Mouse (Mus musculus): ENCODE measurements around the gene Otx2. TPM values are rescaled to one million over a fixed set of nuclear protein-coding genes. Genes with fewer than 3 reads are reported as not detected.

The Otx2 gene
- polyA plus RNA-seq, 1 experiment from 2014 or later: not detected

DNA sequence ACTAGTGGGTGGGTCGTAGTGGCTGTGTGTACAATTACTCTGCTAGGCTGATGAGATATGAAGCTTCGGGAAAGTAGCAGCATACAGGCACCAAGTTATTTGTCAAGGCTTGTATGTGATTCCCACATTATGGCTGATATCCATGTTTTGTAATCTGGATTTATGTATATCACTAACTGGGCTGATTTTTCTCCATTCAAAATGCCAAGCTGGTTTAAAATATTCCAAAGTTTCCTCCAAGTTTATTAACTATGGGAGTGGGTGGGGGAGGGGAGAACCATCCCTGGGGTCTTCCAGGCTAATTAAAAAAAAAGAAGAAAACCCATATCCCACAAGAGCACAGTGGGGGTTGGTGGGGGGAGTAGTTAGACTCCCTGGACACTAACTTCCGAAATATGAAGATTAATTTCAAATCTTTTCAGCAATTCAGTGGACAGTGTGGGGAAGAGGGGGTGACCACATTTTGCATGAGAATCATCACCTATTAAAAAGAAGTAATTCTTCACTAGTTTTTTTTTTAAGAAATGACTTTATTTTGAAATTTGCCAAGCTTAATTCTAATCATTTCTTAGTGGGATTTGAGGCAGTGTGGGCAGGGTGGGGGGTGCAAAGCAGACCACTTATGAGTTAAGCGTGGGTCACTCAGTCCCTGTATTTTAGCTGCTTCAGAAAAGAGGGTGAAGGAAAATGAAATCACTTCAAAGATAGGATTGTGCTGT is 2.7 kb downstream of the Otx2 start:
- no peak overlapping the region for H3K4me3 ChIP-seq (replicated peaks; ENCODE audit: low read length)

DNA sequence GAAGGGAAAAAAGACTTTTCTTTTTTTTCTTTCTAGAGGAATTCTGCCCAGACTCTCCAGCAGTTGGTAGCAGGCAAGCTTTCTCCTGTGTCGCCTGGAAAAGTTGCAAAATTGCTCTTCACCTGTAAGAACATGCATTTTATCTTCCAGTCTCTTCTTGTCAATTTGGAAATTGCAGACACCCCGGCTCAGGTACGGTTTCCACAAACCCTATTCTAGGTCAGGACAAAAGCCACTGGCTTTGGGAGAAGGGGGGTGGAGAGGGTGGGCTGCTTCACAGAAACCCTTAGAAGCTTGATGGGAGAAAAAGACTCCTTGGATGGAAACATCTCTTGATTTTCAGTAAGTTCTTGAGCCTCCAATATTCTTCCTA is 3.4 kb downstream of the Otx2 start:
- Histone ChIP-seq H3K9ac (ENCODE audit: low read length) (no peak overlapping the region), H3K27ac (ENCODE audit: low read length) (no peak overlapping the region), H3K4me1 (ENCODE audit: control insufficient read depth, insufficient read depth, low read length) (0 out of 2 replicates have a peak, but pooled peaks cover 2% of the 10 kb centered on the region), H3K27me3 (ENCODE audit: control insufficient read depth, insufficient read depth, low read length) (peaks cover 92% of the 10 kb centered on the region), H3K4me2 (ENCODE audit: low read depth, low read length) (no peak overlapping the region), H3K4me3 (replicated peaks; ENCODE audit: low read length) (no peak overlapping the region), H3K9me3 (replicated peaks; ENCODE audit: control insufficient read depth, low read length) (no peaks in the 10 kb centered on the region), H3K36me3 (ENCODE audit: control insufficient read depth, insufficient read depth, low read length) (no peaks in the 10 kb centered on the region)
- ATAC-seq (ENCODE audit: insufficient read depth, low FRiP score): no peak
- 4% methylated on average over 3 of the region's 3 CpGs for WGBS

More for the DNA sequence above, 2.7 kb downstream of the Otx2 start:
- Histone ChIP-seq H3K9me3 (replicated peaks; ENCODE audit: control insufficient read depth, low read length) (no peaks in the 10 kb centered on the region), H3K36me3 (ENCODE audit: control insufficient read depth, insufficient read depth, low read length) (no peaks in the 10 kb centered on the region), H3K27ac (ENCODE audit: low read length) (no peak overlapping the region), H3K9ac (ENCODE audit: low read length) (no peak overlapping the region), H3K4me1 (ENCODE audit: control insufficient read depth, insufficient read depth, low read length) (0 out of 2 replicates have a peak, but pooled peaks cover 2% of the 10 kb centered on the region), H3K4me2 (ENCODE audit: low read depth, low read length) (no peak overlapping the region), H3K27me3 (ENCODE audit: control insufficient read depth, insufficient read depth, low read length) (peaks cover 92% of the 10 kb centered on the region)
- ATAC-seq (ENCODE audit: insufficient read depth, low FRiP score): no peak
- 39% methylated on average over 4 of the region's 4 CpGs for WGBS

DNA sequence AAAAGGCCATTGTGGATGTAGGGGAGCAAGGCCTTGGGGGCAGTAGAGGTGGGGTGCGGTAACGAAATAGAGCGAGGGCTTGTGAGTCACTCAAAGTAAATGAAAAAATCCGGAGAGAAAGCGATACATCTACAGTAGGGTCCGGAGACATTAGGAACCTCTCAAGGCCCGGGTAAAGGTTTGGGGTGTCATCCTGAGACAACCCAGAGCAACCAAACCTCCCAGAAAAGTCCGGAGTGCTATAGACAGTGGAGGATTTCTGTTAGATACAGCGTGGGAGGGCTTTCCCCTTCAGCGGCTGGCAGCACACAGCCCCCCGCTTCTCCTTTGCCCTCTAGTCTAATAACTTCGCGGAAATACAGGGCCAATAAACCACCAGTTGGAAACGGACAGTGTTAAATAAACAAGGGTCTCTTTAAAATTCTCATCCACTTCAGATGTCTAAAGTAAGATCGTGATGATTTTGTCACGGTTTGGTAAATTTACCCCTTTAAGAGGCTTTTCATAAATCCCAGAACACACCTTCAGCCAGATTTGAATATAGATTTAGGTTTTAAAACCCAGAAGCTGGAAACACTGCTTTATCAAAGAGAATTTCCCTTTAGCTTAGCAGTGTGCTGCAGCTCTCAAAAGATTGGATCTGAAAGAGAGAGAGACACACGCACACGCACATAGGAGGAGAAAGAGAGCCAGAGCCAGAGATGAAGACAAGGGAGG is 3.9 kb downstream of the Otx2 start:
- Histone ChIP-seq H3K4me3 (replicated peaks; ENCODE audit: low read length) (no peak overlapping the region), H3K4me1 (ENCODE audit: control insufficient read depth, insufficient read depth, low read length) (0 out of 2 replicates have a peak, but pooled peaks cover 2% of the 10 kb centered on the region), H3K27ac (ENCODE audit: low read length) (no peak overlapping the region), H3K27me3 (ENCODE audit: control insufficient read depth, insufficient read depth, low read length) (peaks cover 92% of the 10 kb centered on the region), H3K36me3 (ENCODE audit: control insufficient read depth, insufficient read depth, low read length) (no peaks in the 10 kb centered on the region), H3K4me2 (ENCODE audit: low read depth, low read length) (no peak overlapping the region), H3K9ac (ENCODE audit: low read length) (no peak overlapping the region), H3K9me3 (replicated peaks; ENCODE audit: control insufficient read depth, low read length) (no peaks in the 10 kb centered on the region)
- no peak for ATAC-seq (ENCODE audit: insufficient read depth, low FRiP score)
- WGBS: 3% methylated on average over 18 of the region's 18 CpGs

DNA sequence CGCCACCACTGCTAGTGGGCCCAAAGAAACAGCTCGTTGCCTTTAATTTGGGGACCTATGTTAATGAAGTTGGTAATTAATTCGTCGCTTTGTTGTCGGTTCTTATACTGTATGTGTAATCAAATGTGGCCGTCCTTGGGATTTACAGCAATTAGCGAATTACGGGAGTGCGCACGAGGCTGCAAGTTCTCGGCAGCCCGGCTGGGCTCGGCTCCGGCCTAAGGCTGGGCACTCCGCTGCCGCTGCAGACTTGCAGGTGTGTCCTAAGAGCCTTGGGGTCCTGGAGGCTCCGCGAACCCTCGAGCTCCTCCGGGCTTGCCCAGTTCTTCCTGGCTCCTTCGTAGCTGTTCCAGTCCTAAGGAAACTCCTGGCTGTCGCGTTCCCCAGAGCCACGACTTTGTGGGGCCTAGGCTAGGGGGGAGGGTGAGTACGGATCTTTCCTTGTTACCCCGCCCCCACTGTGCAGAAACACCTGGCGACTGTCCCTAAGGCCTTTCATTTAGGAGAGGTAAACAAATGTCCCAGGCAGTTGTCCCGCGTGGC is 4.8 kb downstream of the Otx2 start:
- Histone ChIP-seq H3K4me1 (ENCODE audit: control insufficient read depth, insufficient read depth, low read length) (0 out of 2 replicates have a peak, but pooled peaks cover 2% of the 10 kb centered on the region), H3K9ac (ENCODE audit: low read length) (no peak overlapping the region), H3K27ac (ENCODE audit: low read length) (no peak overlapping the region), H3K9me3 (replicated peaks; ENCODE audit: control insufficient read depth, low read length) (no peaks in the 10 kb centered on the region), H3K27me3 (ENCODE audit: control insufficient read depth, insufficient read depth, low read length) (peaks cover 84% of the 10 kb centered on the region), H3K36me3 (ENCODE audit: control insufficient read depth, insufficient read depth, low read length) (no peaks in the 10 kb centered on the region), H3K4me3 (replicated peaks; ENCODE audit: low read length) (no peak overlapping the region), H3K4me2 (ENCODE audit: low read depth, low read length) (no peak overlapping the region)
- 2% methylated on average over 29 of the region's 29 CpGs for WGBS
- ATAC-seq (ENCODE audit: insufficient read depth, low FRiP score): no peak

DNA sequence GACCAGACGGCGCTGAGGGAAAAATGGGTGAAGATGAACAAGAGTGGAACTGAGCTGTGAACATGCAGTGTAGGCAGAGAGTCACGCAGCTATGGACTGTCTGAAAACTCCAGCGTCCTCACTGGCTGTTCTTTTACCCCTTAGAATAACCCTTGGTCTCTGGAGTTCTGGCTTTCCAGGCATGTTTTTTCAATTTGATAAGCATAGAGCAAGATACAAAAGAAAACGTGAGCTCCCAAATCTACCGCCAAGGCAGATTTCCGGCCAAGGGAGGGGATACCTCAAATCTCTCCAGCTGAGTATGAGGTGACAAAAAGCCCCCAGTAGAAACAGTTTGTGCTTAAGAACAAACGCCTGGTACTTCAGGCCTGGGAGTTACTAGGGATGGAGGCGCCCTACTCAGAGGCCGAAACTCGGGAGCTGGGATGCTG is 5.6 kb downstream of the Otx2 start:
- no peak for ATAC-seq (ENCODE audit: insufficient read depth, low FRiP score)
- WGBS: 4% methylated on average over 11 of the region's 11 CpGs
- H3K27me3 ChIP-seq (ENCODE audit: control insufficient read depth, insufficient read depth, low read length): peaks cover 81% of the 10 kb centered on the region

DNA sequence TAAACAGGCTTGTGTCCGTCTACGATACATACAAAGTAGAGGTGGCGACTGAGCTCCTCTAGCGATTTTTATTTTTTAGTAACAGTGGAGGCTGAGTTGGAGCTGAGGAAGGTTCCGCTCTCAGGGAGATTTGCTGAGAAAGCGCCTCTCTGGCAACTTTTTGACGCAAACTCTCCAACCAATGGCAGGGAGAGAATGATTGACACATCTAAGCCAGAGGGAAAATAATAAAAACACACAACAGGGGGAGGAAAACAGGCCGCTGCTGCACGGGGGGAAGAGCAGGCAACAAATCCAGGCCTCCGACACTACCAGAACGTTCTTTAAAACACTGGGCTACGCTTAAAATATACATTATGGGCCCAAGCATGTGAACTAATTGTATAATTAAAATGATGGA is 6.2 kb downstream of the Otx2 start:
- Histone ChIP-seq H3K4me3 (replicated peaks; ENCODE audit: low read length) (no peak overlapping the region), H3K27ac (ENCODE audit: low read length) (no peak overlapping the region), H3K27me3 (ENCODE audit: control insufficient read depth, insufficient read depth, low read length) (peaks cover 80% of the 10 kb centered on the region), H3K4me2 (ENCODE audit: low read depth, low read length) (no peak overlapping the region), H3K36me3 (ENCODE audit: control insufficient read depth, insufficient read depth, low read length) (no peaks in the 10 kb centered on the region), H3K9me3 (replicated peaks; ENCODE audit: control insufficient read depth, low read length) (no peaks in the 10 kb centered on the region), H3K4me1 (ENCODE audit: control insufficient read depth, insufficient read depth, low read length) (no peaks in the 10 kb centered on the region), H3K9ac (ENCODE audit: low read length) (no peak overlapping the region)
- no peak for ATAC-seq (ENCODE audit: insufficient read depth, low FRiP score)
- 3% methylated on average over 12 of the region's 12 CpGs for WGBS

More for the DNA sequence above, 5.6 kb downstream of the Otx2 start:
- no peaks in the 10 kb centered on the region for H3K4me1 ChIP-seq (ENCODE audit: control insufficient read depth, insufficient read depth, low read length)
- H3K4me3 ChIP-seq (replicated peaks; ENCODE audit: low read length): no peak overlapping the region
- no peak overlapping the region for H3K9ac ChIP-seq (ENCODE audit: low read length)
- no peak overlapping the region for H3K4me2 ChIP-seq (ENCODE audit: low read depth, low read length)
- no peak overlapping the region for H3K27ac ChIP-seq (ENCODE audit: low read length)
- H3K9me3 ChIP-seq (replicated peaks; ENCODE audit: control insufficient read depth, low read length): no peaks in the 10 kb centered on the region
- H3K36me3 ChIP-seq (ENCODE audit: control insufficient read depth, insufficient read depth, low read length): no peaks in the 10 kb centered on the region

DNA sequence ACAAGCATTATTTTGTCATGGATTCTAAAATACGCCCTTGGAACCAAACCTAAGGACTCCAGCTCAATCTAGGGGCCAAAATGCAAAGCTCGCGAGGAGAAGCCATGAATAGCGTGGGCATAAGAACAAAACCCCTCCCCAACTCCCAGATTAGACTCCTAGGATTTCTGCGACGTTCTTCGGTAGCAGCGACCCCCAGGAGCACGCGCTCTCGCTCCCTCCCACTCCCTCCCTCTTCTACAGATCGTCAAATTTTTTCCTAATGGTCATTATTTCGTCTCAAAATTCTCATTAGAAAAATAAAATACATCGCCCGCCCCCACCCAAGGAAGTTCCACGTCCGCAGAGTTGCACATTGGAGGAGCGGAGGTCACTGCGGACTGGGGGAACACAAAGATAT is 6.8 kb downstream of the Otx2 start:
- H3K4me2 ChIP-seq (ENCODE audit: low read depth, low read length): no peak overlapping the region
- H3K4me1 ChIP-seq (ENCODE audit: control insufficient read depth, insufficient read depth, low read length): no peaks in the 10 kb centered on the region
- WGBS: 1% methylated on average over 19 of the region's 19 CpGs
- H3K9ac ChIP-seq (ENCODE audit: low read length): no peak overlapping the region
- no peak for ATAC-seq (ENCODE audit: insufficient read depth, low FRiP score)
- no peaks in the 10 kb centered on the region for H3K36me3 ChIP-seq (ENCODE audit: control insufficient read depth, insufficient read depth, low read length)
- H3K4me3 ChIP-seq (replicated peaks; ENCODE audit: low read length): no peak overlapping the region
- peaks cover 82% of the 10 kb centered on the region for H3K27me3 ChIP-seq (ENCODE audit: control insufficient read depth, insufficient read depth, low read length)
- H3K9me3 ChIP-seq (replicated peaks; ENCODE audit: control insufficient read depth, low read length): no peaks in the 10 kb centered on the region
- H3K27ac ChIP-seq (ENCODE audit: low read length): no peak overlapping the region

DNA sequence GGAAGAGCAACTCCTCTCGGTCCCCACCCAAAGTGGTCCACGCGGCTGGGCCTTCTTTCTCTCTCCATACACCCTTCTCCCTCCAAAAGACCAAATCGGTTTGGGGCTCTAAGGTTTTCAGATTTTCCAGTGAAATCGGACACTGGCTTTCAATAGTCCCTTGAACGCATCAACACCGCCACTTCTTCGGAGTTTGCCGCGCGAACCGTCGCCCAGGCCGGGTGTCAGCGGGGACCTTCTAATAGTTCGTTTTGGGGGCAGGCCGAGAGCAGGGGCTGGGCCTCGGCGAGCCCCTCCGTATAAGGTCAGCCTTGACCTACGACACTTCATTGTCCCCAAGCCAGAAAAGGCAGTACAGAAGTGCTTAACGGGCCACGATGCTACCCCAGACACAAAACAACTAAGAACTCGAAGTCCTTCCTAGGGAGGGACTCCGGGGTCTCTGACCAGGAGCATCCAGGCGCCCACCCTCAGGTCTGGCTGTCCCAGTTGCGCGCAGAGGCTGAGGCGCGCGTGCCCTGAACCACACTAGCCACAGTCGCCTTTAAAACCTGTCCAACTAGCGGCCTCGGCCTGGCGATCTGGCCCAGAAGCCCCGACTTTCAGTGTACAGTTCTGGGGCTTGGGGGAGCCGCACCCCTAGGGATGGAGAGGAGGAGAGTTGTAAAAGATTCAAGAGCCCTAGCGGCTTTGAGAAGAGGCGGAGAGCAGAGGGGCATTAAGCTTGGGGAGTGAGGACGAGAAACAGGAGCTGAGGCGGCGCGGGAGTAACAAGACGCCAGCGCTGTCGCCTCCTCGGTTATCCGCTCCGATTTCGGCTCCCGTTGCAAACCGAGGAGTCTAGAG is 7.6 kb downstream of the Otx2 start:
- no peak overlapping the region for H3K4me2 ChIP-seq (ENCODE audit: low read depth, low read length)
- no peaks in the 10 kb centered on the region for H3K36me3 ChIP-seq (ENCODE audit: control insufficient read depth, insufficient read depth, low read length)
- H3K9ac ChIP-seq (ENCODE audit: low read length): no peak overlapping the region
- H3K27ac ChIP-seq (ENCODE audit: low read length): no peak overlapping the region
- H3K27me3 ChIP-seq (ENCODE audit: control insufficient read depth, insufficient read depth, low read length): peaks cover 82% of the 10 kb centered on the region
- H3K4me1 ChIP-seq (ENCODE audit: control insufficient read depth, insufficient read depth, low read length): no peaks in the 10 kb centered on the region
- 1% methylated on average over 52 of the region's 52 CpGs for WGBS
- no peak overlapping the region for H3K4me3 ChIP-seq (replicated peaks; ENCODE audit: low read length)
- ATAC-seq (ENCODE audit: insufficient read depth, low FRiP score): no peak
- no peaks in the 10 kb centered on the region for H3K9me3 ChIP-seq (replicated peaks; ENCODE audit: control insufficient read depth, low read length)
